Mouse (Mus musculus): Measurements from ENCODE around the gene Rex1bd.

GRCm38 (mm10) chr8:70482943-70483342 lies 23.6 kb downstream of the Rex1bd start:
- TF ChIP-seq CTCF (IDR thresholded peaks at IDR 0.05; ENCODE audit: extremely low read depth, insufficient read depth, insufficient read length, insufficient replicate concordance) (no peak), POLR2A (IDR thresholded peaks at IDR 0.05; ENCODE audit: low read depth, low read length) (no peak)
